Mouse (Mus musculus) bone marrow, adult 2 months (tissue): Measurements from ENCODE around the gene Mfsd5.

Experiments used
- CTCF ChIP-seq: fragments of 200-500 bp; IDR thresholded peaks from 2 replicates; pipeline ENCODE4 v1.5.1; 2011; ENCODE audit warnings: low read length, control low read depth; ENCODE audit not compliant: control insufficient read depth, insufficient read depth
- POLR2A ChIP-seq: fragments of 200-500 bp; IDR thresholded peaks from 2 replicates; pipeline ENCODE4 v1.6.1; 2011; ENCODE audit warnings: low read depth, mild to moderate bottlenecking, control low read depth, low read length, borderline replicate concordance; ENCODE audit not compliant: control insufficient read depth

DNA sequence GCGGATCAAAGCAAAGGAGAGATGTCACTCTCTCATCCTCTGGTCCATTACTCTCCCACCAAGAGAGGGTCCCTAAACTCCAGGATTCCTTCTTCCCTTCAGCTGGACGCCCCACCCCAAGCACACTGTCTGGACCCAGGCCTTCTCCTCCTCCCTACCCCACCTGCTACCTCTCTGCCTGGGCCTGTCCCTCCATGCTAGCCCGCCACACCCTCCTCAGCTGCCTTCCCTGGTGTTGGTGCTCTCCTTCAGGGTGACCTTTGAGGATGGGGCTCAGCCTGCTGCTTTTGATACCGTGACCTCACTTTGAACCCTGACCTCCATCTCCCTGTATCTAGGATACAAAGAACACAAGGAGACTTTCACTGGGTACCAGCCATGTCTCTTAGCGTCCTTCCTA, 28.7 kb upstream of the Mfsd5 start:
- TF ChIP-seq POLR2A (no peak), CTCF (no peak)
